Mouse (Mus musculus) midbrain, embryonic 15.5 days (tissue): ENCODE measurements around the gene Mob1b. TPM values are rescaled to one million over a fixed set of nuclear protein-coding genes. Genes with fewer than 3 reads are reported as not detected.

Source experiments
- ATAC-seq: fragments of 200-750 bp; cut with Nextera tagmentation; replicated peaks from 2 replicates; pipeline ENCODE4 v1.8.0; 2017; ENCODE audit warnings: moderate TSS enrichment
- H3K27ac ChIP-seq: fragments of 300-500 bp; sonication (generic); 2 replicates; pipeline ENCODE4 v1.5.1; 2015; ENCODE audit warnings: mild to moderate bottlenecking, inconsistent platforms
- H3K27me3 ChIP-seq: fragments of 300-500 bp; sonication (generic); replicated peaks from 2 replicates; pipeline ENCODE4 v1.6.1; 2015; ENCODE audit warnings: inconsistent platforms
- H3K36me3 ChIP-seq: fragments of 300-500 bp; sonication (generic); replicated peaks from 2 replicates; pipeline ENCODE4 v1.6.1; 2015; ENCODE audit warnings: inconsistent platforms
- H3K4me1 ChIP-seq: fragments of 300-500 bp; sonication (generic); 2 replicates; pipeline ENCODE4 v1.6.1; 2015; ENCODE audit warnings: inconsistent platforms
- H3K4me2 ChIP-seq: fragments of 300-500 bp; sonication (generic); 2 replicates; pipeline ENCODE4 v1.6.1; 2015; ENCODE audit warnings: inconsistent platforms, mild to moderate bottlenecking, moderate library complexity
- H3K4me3 ChIP-seq: fragments of 300-500 bp; sonication (generic); 2 replicates; pipeline ENCODE4 v1.5.1; 2015; ENCODE audit warnings: mild to moderate bottlenecking, inconsistent platforms
- H3K9ac ChIP-seq: fragments of 300-500 bp; sonication (generic); 2 replicates; pipeline ENCODE4 v1.6.1; 2015; ENCODE audit warnings: mild to moderate bottlenecking, inconsistent platforms
- H3K9me3 ChIP-seq: fragments of 300-500 bp; sonication (generic); 2 replicates; pipeline ENCODE4 v1.6.1; 2016; ENCODE audit warnings: inconsistent platforms
- WGBS: fragments of 180-500 bp; shearing (Covaris S2); methylation state at CpG from one replicate; pipeline ENCODE4 v1.1.7; 2015; ENCODE audit warnings: mixed read lengths; 5-methylcytosine and 5-hydroxymethylcytosine counted together
- polyA plus RNA-seq: library from polyadenylated mRNA; unstranded; fragments of >200 nt; fragmentation: Nextera tagmentation; extraction: Ambion mirVana; gene quantifications from 2 replicates; pipeline ENCODE4 v1.2.1, GENCODE M21; 2015

The Mob1b gene
- polyA plus RNA-seq, 1 experiment from 2014 or later = 9.5 TPM

DNA sequence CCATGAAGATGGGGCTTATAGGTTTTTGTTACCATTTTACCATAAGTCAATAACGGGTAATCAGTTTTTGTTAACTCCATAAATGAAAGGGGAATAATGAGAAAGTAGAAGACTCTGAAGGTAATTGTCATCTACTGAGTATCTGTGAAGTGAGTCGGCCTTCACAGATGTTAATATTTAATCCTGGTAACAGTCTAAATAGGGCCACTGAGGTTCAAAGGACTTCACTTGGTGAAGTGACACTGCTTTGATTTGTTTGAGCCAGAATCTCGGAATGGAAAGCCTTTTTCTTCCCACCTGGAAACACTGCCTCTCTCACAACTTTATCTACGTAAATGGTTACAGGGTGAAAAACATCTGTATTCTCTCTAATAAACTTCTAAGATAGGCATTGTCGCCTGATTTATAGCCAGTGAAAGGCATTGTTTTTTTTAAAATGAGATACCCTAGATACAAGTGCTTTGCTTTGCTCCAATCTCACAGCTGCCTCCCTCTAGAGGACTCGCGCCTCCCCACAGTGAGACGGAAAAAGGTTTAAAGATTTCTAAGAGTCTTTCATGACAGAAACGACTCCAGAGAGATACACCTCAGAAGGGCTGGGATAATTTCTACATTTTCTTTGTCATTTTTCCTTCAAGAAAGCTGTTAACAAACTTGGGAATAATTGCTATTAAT lies 75.4 kb downstream of the Mob1b start:
- H3K9me3 ChIP-seq = no peaks in the 10 kb centered on the region
- no peak overlapping the region for H3K4me2 ChIP-seq
- 54% methylated on average over 9 of the region's 9 CpGs for WGBS
- H3K27me3 ChIP-seq = no peaks in the 10 kb centered on the region
- H3K4me1 ChIP-seq = no peaks in the 10 kb centered on the region
- H3K9ac ChIP-seq = no peak overlapping the region
- H3K27ac ChIP-seq = no peak overlapping the region
- no peak overlapping the region for H3K4me3 ChIP-seq
- H3K36me3 ChIP-seq = no peaks in the 10 kb centered on the region
- ATAC-seq = no peak

DNA sequence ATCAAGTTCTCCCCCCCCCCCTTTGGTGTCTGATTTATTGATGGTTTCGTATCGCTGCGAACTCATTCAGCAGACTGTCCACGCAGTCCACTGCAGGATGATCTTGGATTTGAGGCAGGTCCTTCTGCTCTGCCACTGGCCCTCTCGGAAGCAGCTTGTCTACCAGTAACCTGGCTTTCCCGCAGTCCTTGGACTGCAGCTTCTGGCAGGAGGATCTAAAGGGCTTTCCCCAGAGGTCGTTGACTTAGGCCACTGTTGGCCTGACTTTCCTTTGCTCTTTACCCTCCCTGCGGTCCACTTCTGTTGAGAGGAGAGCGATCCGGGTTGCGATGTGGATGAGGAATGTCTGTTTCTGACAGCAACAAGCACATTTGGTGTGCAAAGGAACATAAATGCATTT lies 75.9 kb downstream of the Mob1b start:
- ATAC-seq = no peak
- Histone ChIP-seq H3K27ac (no peak overlapping the region), H3K4me3 (no peak overlapping the region), H3K27me3 (no peaks in the 10 kb centered on the region), H3K9me3 (no peaks in the 10 kb centered on the region), H3K36me3 (no peaks in the 10 kb centered on the region), H3K4me1 (no peaks in the 10 kb centered on the region), H3K4me2 (no peak overlapping the region), H3K9ac (no peak overlapping the region)
- 81% methylated on average over 11 of the region's 11 CpGs for WGBS

DNA sequence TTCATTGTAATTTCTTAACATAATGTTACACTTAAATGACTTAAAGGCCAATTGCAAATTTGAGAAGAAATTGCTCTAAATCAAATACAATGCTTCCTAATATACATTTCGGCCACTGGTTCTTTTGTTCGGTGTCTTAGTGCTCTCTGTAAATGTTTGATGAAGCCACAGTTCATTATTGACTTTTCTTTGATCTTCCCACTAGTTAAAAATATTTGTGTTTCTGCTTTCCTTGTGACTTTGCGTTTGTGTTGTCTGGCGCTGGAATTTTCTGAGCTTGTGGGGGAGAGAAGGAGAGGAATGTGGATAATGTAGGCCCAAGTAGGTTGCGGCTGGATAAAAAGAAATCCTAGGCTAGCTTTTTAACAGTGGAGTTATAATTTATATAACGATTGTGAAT lies 76.5 kb downstream of the Mob1b start:
- no peak overlapping the region for H3K27ac ChIP-seq
- H3K9ac ChIP-seq = no peak overlapping the region
- H3K27me3 ChIP-seq = no peaks in the 10 kb centered on the region
- H3K36me3 ChIP-seq = no peaks in the 10 kb centered on the region
- H3K4me2 ChIP-seq = no peak overlapping the region
- no peak for ATAC-seq
- WGBS = 84% methylated on average over 6 of the region's 6 CpGs
- H3K4me3 ChIP-seq = no peak overlapping the region
- H3K4me1 ChIP-seq = no peaks in the 10 kb centered on the region
- no peaks in the 10 kb centered on the region for H3K9me3 ChIP-seq

DNA sequence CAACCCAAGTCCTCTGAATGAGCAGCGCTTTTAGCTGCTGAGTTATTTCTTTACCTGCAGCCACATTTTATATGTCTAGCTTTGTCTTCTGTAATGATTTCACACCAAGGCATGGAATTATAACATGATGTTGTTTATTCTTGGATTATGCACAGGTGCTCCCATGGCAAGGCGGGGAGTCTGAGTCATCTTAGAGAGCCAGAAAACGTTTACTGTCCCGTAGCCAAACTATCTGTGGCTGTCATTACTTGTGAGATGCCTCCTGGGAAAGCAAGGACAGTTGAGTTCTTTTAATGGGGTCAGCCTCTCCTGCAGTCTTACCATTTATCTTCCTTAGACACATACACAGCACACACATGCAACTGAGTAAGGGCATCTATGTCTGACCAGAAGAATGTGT lies 85.0 kb downstream of the Mob1b start:
- WGBS = 87% methylated on average over 4 of the region's 4 CpGs
- Histone ChIP-seq H3K9ac (no peak overlapping the region), H3K4me2 (no peak overlapping the region), H3K36me3 (no peaks in the 10 kb centered on the region), H3K27me3 (no peaks in the 10 kb centered on the region), H3K9me3 (no peaks in the 10 kb centered on the region), H3K4me3 (no peak overlapping the region), H3K4me1 (no peaks in the 10 kb centered on the region), H3K27ac (no peak overlapping the region)
- no peak for ATAC-seq

DNA sequence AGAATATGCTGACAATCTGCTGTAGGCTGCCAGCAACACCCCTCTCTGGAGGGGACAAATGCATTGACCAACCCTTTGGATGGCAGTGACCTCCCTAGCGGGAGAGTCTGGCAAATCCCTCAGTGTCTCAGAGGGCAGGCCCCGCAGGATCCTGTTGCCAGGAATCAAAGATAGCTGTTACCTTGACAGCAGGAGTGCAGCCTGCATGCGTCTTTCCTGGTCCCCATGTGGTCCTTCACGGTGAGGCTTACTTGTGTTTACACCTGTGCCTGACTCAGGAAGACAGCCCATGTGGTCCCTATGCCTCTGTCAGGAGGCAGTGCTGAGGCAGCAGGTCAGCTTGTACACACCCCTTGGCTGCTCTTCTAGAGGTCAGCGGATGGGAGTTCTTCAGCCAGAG lies 85.6 kb downstream of the Mob1b start:
- H3K4me3 ChIP-seq = no peak overlapping the region
- WGBS = 32% methylated on average over 5 of the region's 5 CpGs
- no peaks in the 10 kb centered on the region for H3K27me3 ChIP-seq
- no peaks in the 10 kb centered on the region for H3K36me3 ChIP-seq
- no peak overlapping the region for H3K9ac ChIP-seq
- no peak overlapping the region for H3K4me2 ChIP-seq
- H3K9me3 ChIP-seq = no peaks in the 10 kb centered on the region
- H3K27ac ChIP-seq = no peak overlapping the region
- no peaks in the 10 kb centered on the region for H3K4me1 ChIP-seq
- ATAC-seq = peak; percentile 50; the same call in 1 of the 2 replicates

DNA sequence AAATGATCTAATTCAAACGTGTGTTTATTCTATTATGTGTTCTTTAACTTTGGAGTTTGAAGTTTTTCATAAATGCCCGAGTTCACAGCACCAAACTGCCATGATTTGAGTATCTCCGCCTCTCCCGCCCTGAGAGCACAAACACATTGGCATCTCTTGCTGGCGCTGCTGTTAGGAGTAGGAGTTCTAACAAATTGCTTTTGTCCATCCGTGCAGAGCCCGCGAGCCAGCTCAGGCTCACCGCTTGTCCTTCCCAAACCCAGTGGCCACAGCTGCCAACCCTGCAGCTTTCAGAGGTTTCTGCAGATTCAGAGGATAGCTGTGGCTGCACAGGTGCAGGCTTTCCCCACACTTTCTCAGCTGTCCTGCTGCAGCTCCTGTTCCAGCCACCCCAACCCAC lies 86.7 kb downstream of the Mob1b start:
- no peak overlapping the region for H3K4me3 ChIP-seq
- H3K36me3 ChIP-seq = no peaks in the 10 kb centered on the region
- no peak overlapping the region for H3K4me2 ChIP-seq
- H3K27ac ChIP-seq = no peak overlapping the region
- ATAC-seq = no peak
- H3K27me3 ChIP-seq = no peaks in the 10 kb centered on the region
- no peaks in the 10 kb centered on the region for H3K4me1 ChIP-seq
- WGBS = 35% methylated on average over 9 of the region's 9 CpGs
- no peaks in the 10 kb centered on the region for H3K9me3 ChIP-seq
- no peak overlapping the region for H3K9ac ChIP-seq

DNA sequence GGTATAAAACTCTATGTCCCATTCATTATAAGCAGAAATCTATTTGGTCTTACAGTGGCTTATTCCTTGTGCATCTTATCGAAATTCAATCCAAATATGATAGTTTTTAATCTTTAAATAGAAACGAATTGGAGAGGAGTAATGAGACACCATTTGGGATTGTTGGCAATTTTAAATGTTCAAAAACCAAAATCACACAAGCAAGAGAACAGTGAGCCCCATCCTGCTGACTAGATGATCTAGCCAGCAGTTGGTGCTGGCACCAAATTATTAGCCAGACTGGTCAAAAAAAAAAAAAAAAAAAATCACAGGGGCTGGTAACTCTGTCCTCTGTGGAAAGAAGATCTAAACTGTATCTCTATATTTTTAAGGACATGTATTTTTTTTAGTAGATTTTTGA lies 92.5 kb downstream of the Mob1b start:
- Histone ChIP-seq H3K27ac (no peak overlapping the region), H3K4me2 (no peak overlapping the region), H3K27me3 (no peaks in the 10 kb centered on the region), H3K9ac (no peak overlapping the region), H3K36me3 (no peaks in the 10 kb centered on the region), H3K4me1 (no peaks in the 10 kb centered on the region), H3K9me3 (no peaks in the 10 kb centered on the region), H3K4me3 (no peak overlapping the region)
- WGBS = 80% methylated on average over 2 of the region's 2 CpGs
- no peak for ATAC-seq

Other genes with a start within 250 kb of the Mob1b start
- gene Enam, start 232.9 kb upstream of the Mob1b start, polyA plus RNA-seq = not detected in 2 replicates
- 0.11 and 0.31 TPM in 2 replicates for gene Jchain, start 193.0 kb upstream of the Mob1b start, polyA plus RNA-seq
- 45.1 and 46.9 TPM in 2 replicates for gene Utp3, start 166.4 kb upstream of the Mob1b start, polyA plus RNA-seq
- 309 and 321 TPM in 2 replicates for gene Rufy3, start 155.8 kb upstream of the Mob1b start, polyA plus RNA-seq
- 57.7 and 63.6 TPM in 2 replicates for gene Grsf1, start 44.7 kb upstream of the Mob1b start, polyA plus RNA-seq
- 50.5 and 50.9 TPM in 2 replicates for gene Dck, start 44.1 kb downstream of the Mob1b start, polyA plus RNA-seq
- 6.7 and 7.7 TPM in 2 replicates for gene Slc4a4, start 166.0 kb downstream of the Mob1b start, polyA plus RNA-seq